Mouse (Mus musculus) heart, postnatal 25 days (tissue): Measurements from ENCODE around the gene Spag9. TPM values are rescaled to one million over a fixed set of nuclear protein-coding genes. Genes with fewer than 3 reads are reported as not detected.

Experiments
- DNase-seq: peaks from one replicate; pipeline ENCODE4 v3.0.0; 2022; ENCODE audit warnings: low spot score
- intact Hi-C: fragments of 180-260 bp; cut with DNase I; formaldehyde crosslinking; loops from one replicate; pipeline ENCODE4 v1.15.1; 2025
- total RNA-seq, 2 experiments: library from RNA; stranded (reverse); gene quantifications; 2 replicates each; pipeline ENCODE4 v1.2.3; 2021

Gene Spag9
- total RNA-seq, 2 experiments from 2014 or later = 132 to 139 TPM

- intact Hi-C loops = no loop called here
- no peak for DNase-seq
Measured at GRCm38 (mm10) chr11:93979502-93980049, 16.3 kb upstream of the Spag9 start.

- intact Hi-C loops = no loop called here
- no peak for DNase-seq
Measured at GRCm38 (mm10) chr11:93984619-93985018, 11.3 kb upstream of the Spag9 start.

- intact Hi-C loops = no loop called here
- DNase-seq = no peak
Measured at GRCm38 (mm10) chr11:93985265-93985664, 10.6 kb upstream of the Spag9 start.

- intact Hi-C loops = no loop called here
- no peak for DNase-seq
Measured at GRCm38 (mm10) chr11:93986298-93986697, 9.6 kb upstream of the Spag9 start.

GRCm38 (mm10) chr11:93987026-93987425 is 8.9 kb upstream of the Spag9 start:
- no peak for DNase-seq
- intact Hi-C loops = loop anchor here (1.0 kb wide), 1 partner anchor 18 kb away; no protein-coding TSS in a partner anchor

- intact Hi-C loops = loop anchor here (1.0 kb wide), 1 partner anchor 18 kb away; no protein-coding TSS in a partner anchor
- peak; percentile 39 for DNase-seq
Measured at GRCm38 (mm10) chr11:93987625-93988327, 8.1 kb upstream of the Spag9 start.

GRCm38 (mm10) chr11:93988328-93989062 is 7.4 kb upstream of the Spag9 start:
- intact Hi-C loops = no loop called here
- DNase-seq = no peak

- no peak for DNase-seq
- intact Hi-C loops = loop anchor here (2.0 kb wide), 1 partner anchor 26 kb away; the partner anchor contains the start of genes Gm20390 and Nme1
Measured at GRCm38 (mm10) chr11:93994531-93994930, 1.4 kb upstream of the Spag9 start.

GRCm38 (mm10) chr11:93995111-93995719 is 676 bp upstream of the Spag9 start:
- intact Hi-C loops = loop anchor here (2.0 to 5.0 kb wide), 2 partner anchors 26 to 38 kb away; partner anchors contain the start of genes Gm20390, Nme1 and Nme2
- peak; percentile 89 for DNase-seq

GRCm38 (mm10) chr11:93996306-93997140 is 632 bp downstream of the Spag9 start:
- peak; percentile 32 for DNase-seq
- intact Hi-C loops = loop anchor here (5.0 kb wide), 1 partner anchor 39 kb away; the partner anchor contains the start of gene Nme2

- peak; percentile 7 for DNase-seq
- intact Hi-C loops = loop anchor here (5.0 kb wide), 1 partner anchor 40 kb away; the partner anchor contains the start of gene Nme2
Measured at GRCm38 (mm10) chr11:93997141-93997775, 1.4 kb downstream of the Spag9 start.

- DNase-seq = no peak
- intact Hi-C loops = loop anchor here (5.0 kb wide), 1 partner anchor 42 kb away; the partner anchor contains the start of gene Nme2
Measured at GRCm38 (mm10) chr11:93999276-93999675, 3.4 kb downstream of the Spag9 start.

GRCm38 (mm10) chr11:94003346-94003745 is 7.5 kb downstream of the Spag9 start:
- no peak for DNase-seq
- intact Hi-C loops = no loop called here

GRCm38 (mm10) chr11:94019091-94019490 is 23.2 kb downstream of the Spag9 start:
- intact Hi-C loops = no loop called here
- no peak for DNase-seq

- no peak for DNase-seq
- intact Hi-C loops = no loop called here
Measured at GRCm38 (mm10) chr11:94020403-94020802, 24.5 kb downstream of the Spag9 start.

GRCm38 (mm10) chr11:94026289-94026688 is 30.4 kb downstream of the Spag9 start:
- DNase-seq = no peak
- intact Hi-C loops = loop anchor here (5.0 kb wide), 1 partner anchor 76 kb away; no protein-coding TSS in a partner anchor

GRCm38 (mm10) chr11:94032084-94032483 is 36.2 kb downstream of the Spag9 start:
- DNase-seq = no peak
- intact Hi-C loops = no loop called here

- no peak for DNase-seq
- intact Hi-C loops = no loop called here
Measured at GRCm38 (mm10) chr11:94032971-94033370, 37.1 kb downstream of the Spag9 start.

GRCm38 (mm10) chr11:94035974-94036373 is 40.1 kb downstream of the Spag9 start:
- intact Hi-C loops = loop anchor here (2.0 to 5.0 kb wide), 2 partner anchors 37 to 51 kb away; no protein-coding TSS in a partner anchor
- DNase-seq = no peak
